Mouse (Mus musculus): ENCODE data around the gene Adcy7. TPM values are rescaled to one million over a fixed set of nuclear protein-coding genes. Genes with fewer than 3 reads are reported as not detected.

The Adcy7 gene
- polyA plus RNA-seq, 1 experiment from 2014 or later, result 4.0 TPM

- no peaks in the 10 kb centered on the region for H3K9me3 ChIP-seq
- H3K4me3 ChIP-seq, result no peak overlapping the region
- 89% methylated on average over 11 of the region's 11 CpGs for WGBS
- H3K36me3 ChIP-seq, result peaks cover 36% of the 10 kb centered on the region
- DNase-seq (ENCODE audit: low spot score), result no peak
- peaks cover 16% of the 10 kb centered on the region for H3K4me1 ChIP-seq
- no peak overlapping the region for H3K27ac ChIP-seq
- peaks cover 4% of the 10 kb centered on the region; the same call in 1 of the 2 replicates for H3K27me3 ChIP-seq (ENCODE audit: insufficient read depth, poor library complexity, severe bottlenecking)
These were observed 13.7 kb upstream of the Adcy7 start for GRCm38 (mm10) chr8:88258544-88258943.

- WGBS, result 74% methylated on average over 7 of the region's 7 CpGs
- Histone ChIP-seq H3K4me3 (no peak overlapping the region), H3K4me1 (peaks cover 23% of the 10 kb centered on the region), H3K27me3 (ENCODE audit: insufficient read depth, poor library complexity, severe bottlenecking) (peaks cover 4% of the 10 kb centered on the region; the same call in 1 of the 2 replicates), H3K36me3 (peaks cover 20% of the 10 kb centered on the region), H3K27ac (no peak overlapping the region), H3K9me3 (no peaks in the 10 kb centered on the region)
- DNase-seq (ENCODE audit: low spot score), result no peak
These were observed 11.7 kb upstream of the Adcy7 start for GRCm38 (mm10) chr8:88260466-88260980.

- H3K9me3 ChIP-seq, result no peaks in the 10 kb centered on the region
- H3K27me3 ChIP-seq (ENCODE audit: insufficient read depth, poor library complexity, severe bottlenecking), result peaks cover 6% of the 10 kb centered on the region
- no peak overlapping the region for H3K4me3 ChIP-seq
- peaks cover 4% of the 10 kb centered on the region; the same call in 1 of the 2 replicates for H3K36me3 ChIP-seq
- DNase-seq (ENCODE audit: low spot score), result no peak
- H3K4me1 ChIP-seq, result peaks cover 32% of the 10 kb centered on the region
- H3K27ac ChIP-seq, result no peak overlapping the region
- WGBS, result 57% methylated on average over 14 of the region's 14 CpGs
These were observed 9.2 kb upstream of the Adcy7 start for GRCm38 (mm10) chr8:88262831-88263635.

GRCm38 (mm10) chr8:88265511-88265910 is 6.7 kb upstream of the Adcy7 start:
- Histone ChIP-seq H3K36me3 (no peaks in the 10 kb centered on the region), H3K4me1 (peaks cover 31% of the 10 kb centered on the region), H3K27ac (no peak overlapping the region), H3K27me3 (ENCODE audit: insufficient read depth, poor library complexity, severe bottlenecking) (peaks cover 25% of the 10 kb centered on the region), H3K9me3 (no peaks in the 10 kb centered on the region), H3K4me3 (no peak overlapping the region)
- no peak for DNase-seq (ENCODE audit: low spot score)
- 10% methylated on average over 2 of the region's 2 CpGs for WGBS

- H3K27me3 ChIP-seq (ENCODE audit: insufficient read depth, poor library complexity, severe bottlenecking), result peaks cover 30% of the 10 kb centered on the region
- H3K4me1 ChIP-seq, result peaks cover 27% of the 10 kb centered on the region
- no peak overlapping the region for H3K27ac ChIP-seq
- no peak overlapping the region for H3K4me3 ChIP-seq
- no peaks in the 10 kb centered on the region for H3K9me3 ChIP-seq
- H3K36me3 ChIP-seq, result no peaks in the 10 kb centered on the region
- peak; percentile 89 for DNase-seq (ENCODE audit: low spot score)
- 33% methylated on average over 10 of the region's 10 CpGs for WGBS
These were observed 5.9 kb upstream of the Adcy7 start for GRCm38 (mm10) chr8:88266170-88266800.

- Histone ChIP-seq H3K4me1 (peaks cover 28% of the 10 kb centered on the region), H3K4me3 (no peak overlapping the region), H3K27me3 (ENCODE audit: insufficient read depth, poor library complexity, severe bottlenecking) (peaks cover 36% of the 10 kb centered on the region), H3K27ac (no peak overlapping the region), H3K36me3 (no peaks in the 10 kb centered on the region), H3K9me3 (no peaks in the 10 kb centered on the region)
- WGBS, result 72% methylated on average over 14 of the region's 14 CpGs
- DNase-seq (ENCODE audit: low spot score), result no peak
These were observed 5.3 kb upstream of the Adcy7 start for GRCm38 (mm10) chr8:88266801-88267403.

- Histone ChIP-seq H3K4me3 (no peak overlapping the region), H3K9me3 (no peaks in the 10 kb centered on the region), H3K27ac (no peak overlapping the region), H3K36me3 (no peaks in the 10 kb centered on the region), H3K27me3 (ENCODE audit: insufficient read depth, poor library complexity, severe bottlenecking) (peaks cover 60% of the 10 kb centered on the region), H3K4me1 (peaks cover 31% of the 10 kb centered on the region)
- DNase-seq (ENCODE audit: low spot score), result no peak
- WGBS, result 63% methylated on average over 7 of the region's 7 CpGs
These were observed 2.9 kb upstream of the Adcy7 start for GRCm38 (mm10) chr8:88269107-88269875.

GRCm38 (mm10) chr8:88270086-88270485 is 2.1 kb upstream of the Adcy7 start:
- DNase-seq (ENCODE audit: low spot score), result no peak
- Histone ChIP-seq H3K27ac (no peak overlapping the region), H3K27me3 (ENCODE audit: insufficient read depth, poor library complexity, severe bottlenecking) (peaks cover 68% of the 10 kb centered on the region), H3K4me3 (no peak overlapping the region), H3K36me3 (no peaks in the 10 kb centered on the region), H3K4me1 (peaks cover 28% of the 10 kb centered on the region), H3K9me3 (no peaks in the 10 kb centered on the region)
- WGBS, result 66% methylated on average over 3 of the region's 3 CpGs

- Histone ChIP-seq H3K27me3 (ENCODE audit: insufficient read depth, poor library complexity, severe bottlenecking) (peaks cover 91% of the 10 kb centered on the region), H3K36me3 (no peaks in the 10 kb centered on the region), H3K4me3 (peak overlapping the region; percentile 57), H3K4me1 (peaks cover 13% of the 10 kb centered on the region), H3K9me3 (no peaks in the 10 kb centered on the region), H3K27ac (peak overlapping the region; percentile 72; the same call in 1 of the 2 replicates)
- no peak for DNase-seq (ENCODE audit: low spot score)
- WGBS, result 66% methylated on average over 7 of the region's 7 CpGs
These were observed 838 bp downstream of the Adcy7 start for GRCm38 (mm10) chr8:88273051-88273430.

GRCm38 (mm10) chr8:88274090-88274489 is 1.9 kb downstream of the Adcy7 start:
- H3K9me3 ChIP-seq, result no peaks in the 10 kb centered on the region
- DNase-seq (ENCODE audit: low spot score), result no peak
- H3K4me3 ChIP-seq, result no peak overlapping the region
- H3K36me3 ChIP-seq, result no peaks in the 10 kb centered on the region
- peaks cover 13% of the 10 kb centered on the region for H3K4me1 ChIP-seq
- no peak overlapping the region for H3K27ac ChIP-seq
- H3K27me3 ChIP-seq (ENCODE audit: insufficient read depth, poor library complexity, severe bottlenecking), result peaks cover 94% of the 10 kb centered on the region
- 85% methylated on average over 5 of the region's 5 CpGs for WGBS

GRCm38 (mm10) chr8:88279220-88279619 is 7.0 kb downstream of the Adcy7 start:
- H3K4me3 ChIP-seq, result no peak overlapping the region
- peaks cover 61% of the 10 kb centered on the region for H3K27me3 ChIP-seq (ENCODE audit: insufficient read depth, poor library complexity, severe bottlenecking)
- no peaks in the 10 kb centered on the region for H3K9me3 ChIP-seq
- peaks cover 15% of the 10 kb centered on the region for H3K4me1 ChIP-seq
- DNase-seq (ENCODE audit: low spot score), result no peak
- 43% methylated on average over 5 of the region's 5 CpGs for WGBS
- H3K36me3 ChIP-seq, result no peaks in the 10 kb centered on the region
- no peak overlapping the region for H3K27ac ChIP-seq

- Histone ChIP-seq H3K9me3 (no peaks in the 10 kb centered on the region), H3K36me3 (no peaks in the 10 kb centered on the region), H3K27me3 (ENCODE audit: insufficient read depth, poor library complexity, severe bottlenecking) (peaks cover 57% of the 10 kb centered on the region), H3K27ac (no peak overlapping the region), H3K4me3 (no peak overlapping the region), H3K4me1 (peaks cover 19% of the 10 kb centered on the region)
- 70% methylated on average over 6 of the region's 6 CpGs for WGBS
- no peak for DNase-seq (ENCODE audit: low spot score)
These were observed 7.5 kb downstream of the Adcy7 start for GRCm38 (mm10) chr8:88279670-88280069.

Measured in heart, embryonic 10.5 days (tissue).